Mouse (Mus musculus) urinary bladder, postnatal 25 days (tissue): Measurements from ENCODE around the gene Cfap74.

ENCODE experiments used
- DNase-seq: peaks from one replicate; pipeline ENCODE4 v3.0.0; 2022; ENCODE audit warnings: low spot score

The Cfap74 gene

DNA sequence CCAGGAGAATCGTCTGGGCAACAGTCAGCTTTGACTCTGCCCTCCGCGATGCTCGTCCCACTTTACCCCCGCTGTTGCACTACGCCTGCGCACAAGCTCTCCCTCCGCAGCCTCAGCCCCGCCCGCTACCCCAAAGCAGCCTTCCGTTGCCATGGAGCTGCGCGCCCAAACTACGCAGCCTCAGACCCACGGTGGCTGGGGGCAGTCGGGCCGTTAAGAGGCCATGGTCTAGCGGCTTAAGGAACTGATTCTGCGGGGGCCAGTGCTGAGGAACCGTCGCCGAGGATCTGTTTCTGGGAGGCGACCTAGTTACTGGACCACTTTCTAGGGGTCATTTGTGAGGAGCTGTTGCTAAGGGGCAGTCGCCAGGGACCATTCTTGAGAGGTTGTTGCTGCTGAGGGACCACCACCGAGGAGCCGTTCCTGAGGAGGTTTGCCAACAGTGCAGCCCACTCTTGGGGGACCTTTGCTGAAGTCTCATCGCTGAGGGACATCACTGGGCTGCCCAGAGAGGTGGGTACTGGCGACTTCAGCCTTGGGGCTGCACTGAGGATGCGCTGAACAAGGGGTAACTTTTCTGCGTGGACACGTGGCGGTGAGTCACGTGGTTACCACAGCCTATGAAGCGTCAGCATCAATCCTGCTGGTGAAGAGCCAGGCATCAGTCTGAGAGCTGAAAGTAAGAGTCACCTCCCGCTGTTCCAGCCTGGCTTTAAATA, at the start of gene Cfap74:
Cfap74 (plus strand) TSS at position 133 of the 719 bp plus-strand sequence.
- peak; percentile 61 for DNase-seq

DNA sequence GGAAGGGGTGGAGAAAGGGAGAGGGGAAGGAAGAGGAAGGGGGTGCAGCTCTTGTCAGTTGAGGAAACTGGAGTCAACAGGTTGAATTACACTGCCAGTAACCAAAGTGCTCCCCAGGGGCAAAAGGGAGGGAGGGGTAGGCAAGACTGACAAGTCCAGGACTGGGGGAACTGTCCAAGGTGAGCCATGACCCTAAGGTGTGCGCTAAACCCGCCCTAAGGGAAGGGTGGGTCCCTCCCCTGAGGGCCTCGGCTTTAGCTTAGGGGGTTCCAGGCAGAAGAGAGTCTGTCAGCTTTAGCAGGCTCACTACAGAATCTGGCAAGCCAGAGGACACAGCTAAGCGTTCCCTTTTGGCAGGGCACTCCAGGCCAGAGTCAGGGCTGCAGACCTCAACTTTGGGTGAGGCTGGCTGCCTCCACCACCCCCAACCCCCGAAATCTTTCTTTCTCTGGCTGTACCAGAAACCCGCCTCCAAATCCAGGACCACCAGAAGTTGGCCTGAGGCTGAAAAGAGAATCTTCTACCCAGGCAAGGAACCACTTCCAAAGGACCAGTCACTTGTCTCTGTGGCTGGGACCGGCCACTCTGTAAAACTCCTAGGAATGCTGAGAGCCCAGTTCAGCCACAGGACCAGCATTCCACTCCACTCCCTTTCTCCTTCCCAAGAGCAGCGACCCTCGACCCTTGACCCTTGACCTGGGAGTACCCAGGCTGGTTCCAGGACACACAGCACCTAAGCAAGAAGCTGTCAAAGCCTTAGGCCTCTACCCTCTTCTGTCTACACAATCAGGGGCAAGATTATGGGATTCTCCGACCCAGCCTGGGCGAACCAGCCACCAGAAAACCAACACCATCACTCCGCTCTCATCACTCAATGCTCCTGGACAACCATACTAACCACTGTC, 49.2 kb upstream of the Cfap74 start:
- no peak for DNase-seq

DNA sequence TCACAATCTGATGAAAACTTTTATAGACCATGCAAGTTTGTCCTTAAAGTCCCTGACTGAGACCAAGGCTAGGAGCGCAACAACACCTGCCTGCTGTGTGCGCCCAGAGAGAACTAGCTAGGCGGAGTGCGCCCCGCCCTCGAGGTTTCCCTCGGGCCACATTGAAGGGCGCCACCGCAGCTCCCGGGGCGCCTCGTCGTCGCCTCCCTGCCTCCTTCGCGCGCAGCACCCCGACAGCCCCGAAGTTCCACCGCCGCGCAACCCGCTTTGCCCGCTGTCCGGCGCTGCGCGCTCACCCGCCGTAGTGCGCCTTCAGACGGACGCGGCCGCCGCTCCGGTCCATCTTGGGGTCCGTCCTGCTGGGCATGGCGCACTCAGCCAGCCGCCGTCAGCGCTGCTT, 48.1 kb upstream of the Cfap74 start:
- DNase-seq, result no peak

DNA sequence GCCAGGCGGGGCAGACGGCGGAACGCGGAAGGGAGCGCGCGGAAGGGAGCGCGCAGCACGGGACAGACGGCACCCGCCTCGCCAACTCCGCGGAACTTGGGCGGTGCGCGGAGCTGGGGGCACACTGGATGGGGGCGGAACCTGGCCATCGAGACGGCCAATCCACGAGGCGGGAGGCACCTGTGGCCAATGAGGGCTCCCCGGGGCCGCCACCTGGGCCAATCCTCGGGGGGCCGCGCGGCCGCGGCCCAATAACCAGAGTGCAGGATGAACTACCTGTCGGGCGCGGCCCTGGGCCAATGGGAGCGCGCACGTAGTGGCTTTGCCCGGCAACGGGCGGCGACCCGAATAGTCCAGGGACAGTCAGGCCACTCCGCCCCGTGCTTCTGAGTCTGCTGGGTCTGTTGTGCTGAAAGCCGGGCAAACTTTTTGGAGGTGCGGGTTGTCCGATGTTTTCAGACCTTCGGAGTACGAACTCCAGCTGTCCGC, 47.6 kb upstream of the Cfap74 start, which contains the start of gene Prkcz:
Prkcz (minus strand) TSS at position 59 of the 489 bp plus-strand sequence.
- peak; percentile 76 for DNase-seq

- no peak for DNase-seq
Observed at GRCm38 (mm10) chr4:155362443-155362842, 46.5 kb upstream of the Cfap74 start.

- no peak for DNase-seq
Observed at GRCm38 (mm10) chr4:155366784-155367183, 42.2 kb upstream of the Cfap74 start.

DNA sequence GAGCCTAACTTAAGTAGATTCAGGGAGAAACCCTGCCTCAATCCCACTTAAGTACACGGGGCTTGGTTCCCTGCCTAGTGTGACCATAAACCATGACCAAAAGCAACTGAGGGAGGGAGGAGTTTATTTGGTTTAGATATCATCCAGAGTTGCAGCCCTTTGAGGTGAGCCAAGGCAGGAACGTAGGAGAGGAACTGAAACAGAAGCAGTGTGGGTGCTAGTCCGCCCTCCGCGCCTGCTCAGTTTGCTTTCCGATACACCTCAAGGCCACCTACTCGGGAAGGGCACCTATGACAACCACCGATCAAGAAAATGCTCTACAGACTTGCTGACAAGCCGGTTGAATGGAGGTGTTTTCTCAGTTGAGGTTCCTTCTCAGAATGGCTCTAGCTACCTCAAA, 41.3 kb upstream of the Cfap74 start:
- DNase-seq, result no peak

- peak; percentile 80 for DNase-seq
Observed at GRCm38 (mm10) chr4:155368684-155369083, 40.3 kb upstream of the Cfap74 start.

DNA sequence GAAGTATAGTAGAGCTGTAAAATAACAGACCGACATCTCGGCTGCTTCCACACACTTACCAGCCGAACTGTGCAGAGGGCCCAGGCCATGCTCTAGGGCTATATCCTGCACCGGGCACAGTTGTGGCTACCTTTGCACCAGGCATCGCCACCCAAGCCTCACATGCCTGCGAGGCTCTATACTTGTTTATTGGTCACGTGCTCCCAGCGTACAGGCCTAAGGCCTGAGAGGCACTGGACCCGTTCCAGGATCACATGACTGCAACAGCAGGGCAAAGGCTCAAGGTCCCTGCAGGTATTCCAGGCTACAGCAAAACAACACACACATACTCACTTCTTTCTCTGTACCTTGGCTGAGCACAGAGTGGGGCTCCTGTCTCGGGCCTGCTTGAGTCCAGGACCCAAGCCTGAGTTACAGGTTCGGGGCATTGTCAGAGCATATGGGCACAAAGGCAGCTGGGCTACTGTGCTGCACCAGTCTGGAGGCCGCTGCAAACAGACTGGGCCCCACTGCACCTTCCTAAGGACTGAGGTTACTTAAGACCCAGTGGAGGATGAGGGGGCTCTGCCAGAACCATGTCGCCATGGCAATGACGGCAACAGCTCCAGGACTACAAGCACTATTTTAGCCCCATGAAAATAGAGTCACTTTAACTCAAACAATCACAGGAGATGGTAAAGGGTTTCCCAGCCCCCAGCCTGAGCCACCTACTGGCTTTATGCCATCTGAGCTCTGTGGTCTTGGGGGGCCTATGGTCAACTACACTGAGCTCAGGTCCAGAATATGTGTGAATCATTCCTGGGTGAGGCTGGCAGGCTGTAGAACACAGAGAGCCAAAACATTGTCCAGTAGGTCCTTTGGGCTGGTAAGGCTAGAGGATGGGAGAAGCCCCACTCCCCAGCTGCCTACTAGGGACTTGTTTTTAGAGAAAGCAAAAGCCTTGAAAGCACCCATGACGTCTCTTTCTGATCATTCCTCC, 38.0 kb upstream of the Cfap74 start:
- no peak for DNase-seq

DNA sequence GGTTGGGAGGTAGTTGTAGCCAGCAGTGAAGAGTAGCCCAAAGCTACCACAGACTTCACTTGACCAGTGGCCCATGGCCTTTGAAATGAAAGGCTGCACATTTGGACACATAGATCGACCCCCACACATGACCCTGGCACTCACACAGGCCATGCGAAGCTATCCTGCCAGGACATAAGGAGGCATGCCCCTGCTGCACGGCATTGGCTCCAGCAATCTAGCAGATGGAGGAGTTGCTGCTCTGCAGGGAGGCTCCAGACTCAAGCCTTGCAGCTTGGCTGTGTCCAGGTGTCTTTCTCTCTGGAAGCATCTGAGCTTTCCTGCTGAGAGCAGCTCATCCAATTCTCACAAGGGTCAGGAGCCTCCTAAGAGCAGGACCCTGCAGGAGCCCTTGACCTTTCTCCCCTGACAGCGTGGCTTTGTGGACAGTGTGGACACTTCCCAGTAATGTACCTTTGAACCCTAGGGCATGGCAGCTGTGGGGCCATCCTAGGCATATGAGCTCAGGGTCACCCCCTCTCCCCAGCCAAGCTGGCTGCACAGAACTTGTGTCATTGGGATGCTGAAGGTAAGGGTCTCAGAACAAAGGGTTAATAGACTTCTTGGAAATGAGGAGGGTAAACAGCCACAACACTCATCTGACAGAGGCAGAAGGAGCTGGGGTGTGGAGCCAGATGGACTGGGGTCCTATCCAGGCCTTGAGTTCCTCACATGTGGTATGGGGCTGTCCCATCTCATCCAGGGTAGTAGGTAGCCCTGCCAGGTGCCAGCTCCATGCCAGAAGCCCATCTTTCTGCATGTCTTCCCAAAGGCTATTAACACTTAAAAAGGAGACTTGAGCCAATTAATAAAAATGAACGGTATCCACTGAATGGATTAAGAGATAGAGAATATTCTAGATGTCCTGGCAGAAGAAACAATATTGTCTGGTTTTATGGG, 36.9 kb upstream of the Cfap74 start:
- DNase-seq, result no peak

- no peak for DNase-seq
Observed at GRCm38 (mm10) chr4:155381974-155382373, 27.0 kb upstream of the Cfap74 start.

DNA sequence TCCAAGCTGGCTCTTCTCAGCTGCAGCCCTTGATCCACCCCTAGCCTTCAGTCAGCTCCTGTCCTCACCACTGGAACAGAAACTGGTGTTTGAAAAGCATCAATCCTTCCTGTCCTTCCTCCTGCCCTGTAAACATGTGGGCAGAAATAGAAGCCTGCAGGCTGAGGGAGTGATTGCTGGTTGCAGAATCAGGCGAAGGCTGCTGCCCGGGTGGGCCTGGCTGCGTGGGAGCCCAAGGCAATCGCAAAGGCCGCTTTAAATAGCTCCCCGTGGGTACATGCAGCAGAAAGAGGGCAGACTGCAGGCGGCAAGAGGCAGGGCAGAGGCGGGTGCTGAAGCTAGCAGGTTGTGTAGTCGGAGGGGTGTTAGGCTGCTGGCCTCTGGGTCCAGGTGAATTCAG, 26.2 kb upstream of the Cfap74 start:
- DNase-seq, result no peak

DNA sequence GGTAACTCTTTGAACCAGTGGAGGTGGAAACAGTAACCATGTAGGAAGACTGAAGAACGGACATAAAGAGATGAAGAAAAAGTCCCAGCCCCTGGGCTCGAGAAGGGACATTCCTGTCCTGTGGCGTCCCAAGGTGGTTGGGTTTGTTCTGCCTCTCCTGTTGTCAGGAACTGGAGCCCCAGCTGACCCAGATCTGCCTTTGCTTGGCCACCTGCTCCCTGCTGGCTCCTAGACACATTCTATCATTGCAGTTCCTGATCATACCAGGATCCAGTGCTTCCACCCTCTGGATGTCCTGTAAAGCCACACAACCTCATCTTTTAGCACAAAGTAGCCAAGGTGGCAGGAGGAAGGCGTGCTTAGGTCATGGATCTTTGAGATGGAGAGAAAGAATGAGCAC, 25.7 kb upstream of the Cfap74 start:
- DNase-seq, result no peak

GRCm38 (mm10) chr4:155387166-155387565, 21.8 kb upstream of the Cfap74 start:
- no peak for DNase-seq

DNA sequence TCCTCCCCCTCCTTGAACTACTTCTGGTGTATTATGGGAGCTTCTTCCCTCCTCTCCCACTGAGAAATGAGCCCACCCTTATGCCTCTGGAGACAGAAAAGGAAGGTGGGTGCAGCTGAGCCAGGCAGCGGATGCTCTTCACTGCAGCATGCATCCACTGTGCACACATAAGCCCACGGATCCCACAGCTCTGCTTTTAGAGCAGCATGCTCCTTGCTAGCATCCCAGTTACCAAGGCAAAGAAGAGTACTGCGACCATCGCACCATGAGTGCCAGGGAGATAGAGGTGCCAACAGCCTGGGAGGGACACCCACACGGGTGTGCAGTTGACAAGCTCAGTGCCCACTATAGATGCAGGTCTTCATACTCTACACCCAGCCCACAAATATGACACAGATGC, 13.5 kb upstream of the Cfap74 start:
- no peak for DNase-seq

GRCm38 (mm10) chr4:155396751-155397150, 12.2 kb upstream of the Cfap74 start:
- DNase-seq, result no peak

DNA sequence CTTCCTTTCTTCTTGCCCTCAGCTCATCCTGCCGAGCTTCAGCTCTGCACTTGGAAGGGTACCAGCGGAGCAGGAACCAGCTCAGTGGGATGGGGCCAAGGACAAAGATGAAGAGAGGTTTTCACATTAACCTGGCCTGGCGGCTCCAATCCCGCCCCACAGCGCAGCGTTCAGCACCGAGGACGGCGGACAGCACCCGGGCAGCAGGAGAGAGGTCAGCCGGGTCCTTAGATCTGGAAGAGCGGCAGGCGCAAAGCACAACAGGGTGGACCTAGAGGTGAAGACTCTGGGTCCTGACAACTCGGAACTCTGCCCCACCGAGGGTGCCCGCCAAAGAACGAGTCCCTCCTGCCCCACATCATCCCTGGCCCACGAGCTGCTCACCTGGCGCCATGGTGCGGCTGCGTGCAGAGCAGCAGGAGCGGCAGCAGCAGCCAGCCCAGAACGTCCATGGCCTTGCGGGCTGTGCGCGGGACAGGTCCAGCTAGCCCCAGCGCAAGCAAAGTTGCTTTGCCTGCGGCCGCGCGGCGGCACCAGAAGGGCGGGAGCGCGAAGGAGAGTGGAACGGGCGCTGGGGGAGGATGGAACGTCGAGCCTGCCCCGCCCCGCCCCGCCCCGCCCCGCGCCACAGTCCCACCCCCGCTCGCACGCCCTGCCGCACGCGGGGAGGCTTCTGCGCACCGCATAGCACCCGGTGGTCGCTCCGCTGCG, 11.3 kb upstream of the Cfap74 start, which contains the start of gene Gabrd:
Gabrd (minus strand) TSS at position 602 of the 711 bp plus-strand sequence.
- peak; percentile 62 for DNase-seq

- no peak for DNase-seq
Observed at GRCm38 (mm10) chr4:155398222-155398540, 10.8 kb upstream of the Cfap74 start.

DNA sequence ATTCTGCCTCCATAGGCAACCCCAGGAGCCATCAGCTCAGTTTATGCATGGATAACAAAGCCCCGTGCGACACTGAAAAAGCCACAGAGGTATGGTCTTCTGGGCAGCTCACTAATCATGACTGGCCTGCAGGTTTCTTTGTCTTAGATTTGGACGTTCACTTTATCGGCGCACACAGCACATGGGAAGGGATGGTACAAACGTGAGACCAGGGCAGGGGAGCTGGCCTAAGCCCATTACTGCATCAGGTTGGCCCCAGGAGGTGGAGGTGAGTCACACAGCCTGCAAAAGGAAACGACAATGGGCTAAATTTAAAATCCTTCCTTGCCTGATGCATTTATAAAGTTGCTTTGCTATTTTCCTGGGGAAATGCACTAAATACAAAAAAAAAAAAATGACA, 7.9 kb upstream of the Cfap74 start:
- DNase-seq, result no peak

DNA sequence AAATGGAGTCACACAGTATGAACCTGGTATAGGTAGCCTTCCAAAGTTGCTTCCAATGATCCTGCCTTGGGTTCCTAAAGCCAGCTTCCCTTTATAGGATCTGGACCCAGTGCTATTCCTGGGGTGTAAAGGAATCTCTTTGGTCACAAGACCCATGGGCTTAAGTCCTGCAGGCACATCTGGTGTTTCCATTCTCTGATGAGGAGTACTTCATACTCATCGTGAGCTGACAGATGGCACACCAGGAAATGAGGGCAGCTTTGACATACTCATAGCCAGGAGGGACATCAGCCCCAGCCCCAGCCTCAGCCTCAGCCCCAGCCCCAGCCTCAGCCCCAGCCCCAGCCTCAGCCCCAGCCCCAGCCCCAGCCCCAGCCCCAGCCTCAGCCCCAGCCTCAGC, 6.5 kb upstream of the Cfap74 start:
- no peak for DNase-seq
